Mouse (Mus musculus) cerebellum, adult 2 months (tissue): ENCODE results near the gene S100a4. TPM values are rescaled to one million over a fixed set of nuclear protein-coding genes. Genes with fewer than 3 reads are reported as not detected.
A peak's percentile ranks its signal among the peaks of the same experiment; 100 is the strongest.

ENCODE experiments used
- DNase-seq, 2 experiments: peaks; one replicate each; pipeline ENCODE4 v3.0.0; 2021
- H3K27ac ChIP-seq: fragments of 200-500 bp; 2 replicates; pipeline ENCODE4 v1.5.1; 2012; ENCODE audit warnings: low read length, control low read depth, inconsistent platforms; ENCODE audit not compliant: insufficient read depth
- H3K27me3 ChIP-seq: fragments of 200-500 bp; 2 replicates; pipeline ENCODE4 v1.6.1; 2012; ENCODE audit warnings: inconsistent platforms, mild to moderate bottlenecking, low read length, moderate library complexity; ENCODE audit not compliant: control insufficient read depth, insufficient read depth
- H3K4me1 ChIP-seq: fragments of 200-500 bp; 2 replicates; pipeline ENCODE4 v1.6.1; 2011; ENCODE audit warnings: low read length; ENCODE audit not compliant: control insufficient read depth, insufficient read depth
- H3K4me3 ChIP-seq: fragments of 200-500 bp; replicated peaks from 2 replicates; pipeline ENCODE3; 2011; ENCODE audit warnings: mild to moderate bottlenecking, low read depth, low read length, control low read depth; ENCODE audit not compliant: insufficient read depth
- CTCF ChIP-seq: fragments of 200-500 bp; IDR thresholded peaks from 2 replicates; pipeline ENCODE4 v1.5.1; 2011; ENCODE audit warnings: low read depth, mild to moderate bottlenecking, control low read depth, low read length, moderate library complexity, borderline replicate concordance; ENCODE audit not compliant: insufficient read depth
- POLR2A ChIP-seq: fragments of 200-500 bp; IDR thresholded peaks from 2 replicates; pipeline ENCODE4 v1.6.1; 2011; ENCODE audit warnings: low read length, control low read depth, borderline replicate concordance; ENCODE audit not compliant: insufficient read depth
- WGBS: fragments of 180-500 bp; shearing (Covaris S2); methylation state at CpG from one replicate; pipeline ENCODE4 v1.1.7; 2018; 5-methylcytosine and 5-hydroxymethylcytosine counted together
- polyA plus RNA-seq: library from polyadenylated mRNA; depleted of rRNA; stranded (reverse); fragments of >200 nt; gene quantifications from 2 replicates; pipeline ENCODE4 v1.2.3, GENCODE M21; 2012

The S100a4 gene
- polyA plus RNA-seq, 1 experiment, result 2.7 TPM

DNA sequence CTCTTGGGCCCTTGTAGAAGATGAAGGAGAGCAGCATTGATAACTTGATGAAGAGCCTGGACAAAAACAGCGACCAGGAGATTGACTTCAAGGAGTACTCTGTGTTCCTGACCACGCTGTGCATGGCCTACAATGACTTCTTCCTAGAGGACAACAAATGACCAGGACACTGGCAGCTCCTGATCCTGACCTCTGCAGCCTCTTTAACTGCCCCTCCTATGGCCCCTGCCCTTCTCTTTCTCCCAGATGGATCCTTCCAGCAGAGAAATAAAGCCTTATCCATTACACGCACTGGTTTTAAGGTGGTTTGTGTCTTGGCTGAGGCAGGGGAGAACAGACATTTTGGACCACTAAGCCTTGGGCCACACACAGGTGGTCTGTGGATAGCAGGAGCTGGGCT lies 7.9 kb downstream of the S100a4 start:
- no peak for DNase-seq
- TF ChIP-seq POLR2A, result no peak
- no peak for TF ChIP-seq CTCF
- Histone ChIP-seq H3K27ac (no peak overlapping the region), H3K4me1 (peaks cover 5% of the 10 kb centered on the region), H3K4me3 (no peak overlapping the region), H3K27me3 (0 out of 2 replicates have a peak, but pooled peaks cover 2% of the 10 kb centered on the region)
- 87% methylated on average over 3 of the region's 3 CpGs for WGBS

DNA sequence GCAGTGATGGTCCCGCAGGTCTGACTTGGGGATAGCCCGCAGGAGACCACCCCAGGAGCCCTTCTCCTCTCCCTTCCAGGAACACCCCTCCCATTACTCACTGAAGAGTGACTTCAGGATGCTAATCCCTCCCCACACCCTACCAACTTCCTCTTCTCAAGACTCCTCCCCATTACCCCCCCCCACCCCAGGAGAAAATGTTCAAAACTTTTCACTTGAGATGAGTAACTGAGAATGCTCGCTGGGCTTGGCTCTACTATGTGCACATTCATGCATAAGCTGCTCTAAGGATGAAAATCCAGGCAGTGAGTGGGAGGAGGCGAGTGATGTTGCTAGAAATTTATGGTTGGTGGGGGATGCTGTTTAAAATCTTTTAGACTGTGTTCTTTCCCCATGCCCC lies 8.5 kb downstream of the S100a4 start:
- no peak overlapping the region for H3K27ac ChIP-seq
- H3K4me3 ChIP-seq, result no peak overlapping the region
- H3K27me3 ChIP-seq, result 0 out of 2 replicates have a peak, but pooled peaks cover 2% of the 10 kb centered on the region
- peaks cover 5% of the 10 kb centered on the region for H3K4me1 ChIP-seq
- TF ChIP-seq CTCF (no peak), POLR2A (no peak)
- 74% methylated on average over 4 of the region's 4 CpGs for WGBS
- no peak for DNase-seq

DNA sequence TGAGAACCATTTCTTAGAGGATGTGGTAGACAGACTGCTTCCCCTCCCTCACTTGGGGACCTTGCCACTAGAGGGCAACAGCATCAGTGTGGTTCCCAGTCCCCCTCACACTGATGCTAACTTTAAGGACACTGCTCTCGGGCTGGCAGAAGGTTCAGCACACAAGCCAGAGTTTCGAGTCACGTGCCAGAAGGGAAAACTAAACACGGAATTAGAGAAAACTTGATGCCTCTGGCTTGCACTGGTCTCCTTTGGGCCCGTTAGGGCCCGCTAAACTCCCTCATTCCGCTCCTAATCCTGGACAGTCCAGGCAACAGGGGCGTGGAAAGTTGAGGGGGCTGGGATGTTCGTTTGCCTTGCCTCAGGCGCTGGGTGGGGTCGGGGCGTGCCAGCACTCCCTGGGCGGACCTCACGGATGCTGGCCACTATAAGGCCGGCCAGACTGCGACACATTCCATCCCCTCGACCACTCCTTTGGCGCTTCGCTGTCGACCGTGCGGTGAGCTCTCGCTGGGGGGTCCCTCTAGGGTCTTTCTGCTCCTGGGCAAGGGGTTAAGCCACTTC lies 9.2 kb downstream of the S100a4 start, which contains the start of gene S100a6:
Gene S100a6, plus strand, starts transcription at position 155 of the 564 bp plus-strand sequence.
- Histone ChIP-seq H3K4me3 (peak within 1 kb of the TSS; percentile 26), H3K4me1 (peaks cover 5% of the 10 kb centered on the region), H3K27ac (no peak within 1 kb of the TSS), H3K27me3 (0 out of 2 replicates have a peak, but pooled peaks cover 2% of the 10 kb centered on the region)
- TF ChIP-seq CTCF, result peak; percentile 63
- no peak for TF ChIP-seq POLR2A
- WGBS, result 1% methylated on average over 23 of the region's 23 CpGs
- peak in 1 of 2 experiments; percentile 8 for DNase-seq

DNA sequence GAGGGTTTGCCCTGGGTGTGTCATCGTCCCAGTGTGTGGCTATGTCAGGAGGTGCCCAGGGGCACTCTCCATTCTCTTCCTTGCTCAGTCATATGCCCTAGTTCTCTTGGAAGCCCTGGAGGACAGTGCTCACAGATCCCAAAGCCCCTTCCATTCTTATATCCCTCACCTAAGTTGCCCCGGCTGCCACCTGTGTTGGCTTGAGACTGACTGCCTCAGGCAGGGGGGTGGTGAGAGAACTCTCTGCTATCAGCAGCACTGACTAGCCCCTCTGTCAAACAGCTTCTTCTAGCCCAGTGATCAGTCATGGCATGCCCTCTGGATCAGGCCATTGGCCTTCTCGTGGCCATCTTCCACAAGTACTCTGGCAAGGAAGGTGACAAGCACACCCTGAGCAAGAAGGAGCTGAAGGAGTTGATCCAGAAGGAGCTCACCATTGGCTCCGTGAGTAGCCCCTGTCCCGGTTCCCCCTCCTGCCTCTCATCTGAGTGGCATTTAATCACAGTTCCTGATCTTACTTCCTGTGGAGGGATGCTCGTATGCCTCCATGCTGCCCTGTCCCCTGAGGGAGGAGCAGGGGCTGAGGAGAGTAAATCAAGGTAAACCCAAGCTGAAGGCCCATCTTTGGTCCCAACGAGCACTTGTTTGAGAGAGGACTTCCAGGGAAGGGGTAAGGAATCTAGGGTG lies 10.0 kb downstream of the S100a4 start:
- Histone ChIP-seq H3K27me3 (0 out of 2 replicates have a peak, but pooled peaks cover 2% of the 10 kb centered on the region), H3K4me1 (peaks cover 5% of the 10 kb centered on the region), H3K4me3 (no peak overlapping the region), H3K27ac (no peak overlapping the region)
- DNase-seq, result no peak
- TF ChIP-seq POLR2A (no peak), CTCF (no peak)
- 79% methylated on average over 7 of the region's 7 CpGs for WGBS

DNA sequence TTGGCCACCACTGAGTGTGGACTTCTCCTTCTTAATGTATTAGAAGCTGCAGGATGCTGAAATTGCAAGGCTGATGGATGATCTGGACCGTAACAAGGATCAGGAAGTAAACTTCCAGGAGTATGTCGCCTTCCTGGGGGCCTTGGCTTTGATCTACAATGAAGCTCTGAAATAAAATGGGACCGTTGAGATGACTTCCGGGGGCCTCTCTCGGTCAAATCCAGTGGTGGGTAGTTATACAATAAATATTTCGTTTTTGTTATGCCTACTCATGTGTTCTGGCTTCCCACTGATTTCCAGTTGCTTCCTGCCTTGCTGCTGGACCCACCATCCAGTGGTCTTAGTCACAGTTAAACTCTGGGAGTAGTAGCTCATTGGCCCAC lies 10.6 kb downstream of the S100a4 start:
- no peak overlapping the region for H3K4me3 ChIP-seq
- WGBS, result 88% methylated on average over 6 of the region's 6 CpGs

DNA sequence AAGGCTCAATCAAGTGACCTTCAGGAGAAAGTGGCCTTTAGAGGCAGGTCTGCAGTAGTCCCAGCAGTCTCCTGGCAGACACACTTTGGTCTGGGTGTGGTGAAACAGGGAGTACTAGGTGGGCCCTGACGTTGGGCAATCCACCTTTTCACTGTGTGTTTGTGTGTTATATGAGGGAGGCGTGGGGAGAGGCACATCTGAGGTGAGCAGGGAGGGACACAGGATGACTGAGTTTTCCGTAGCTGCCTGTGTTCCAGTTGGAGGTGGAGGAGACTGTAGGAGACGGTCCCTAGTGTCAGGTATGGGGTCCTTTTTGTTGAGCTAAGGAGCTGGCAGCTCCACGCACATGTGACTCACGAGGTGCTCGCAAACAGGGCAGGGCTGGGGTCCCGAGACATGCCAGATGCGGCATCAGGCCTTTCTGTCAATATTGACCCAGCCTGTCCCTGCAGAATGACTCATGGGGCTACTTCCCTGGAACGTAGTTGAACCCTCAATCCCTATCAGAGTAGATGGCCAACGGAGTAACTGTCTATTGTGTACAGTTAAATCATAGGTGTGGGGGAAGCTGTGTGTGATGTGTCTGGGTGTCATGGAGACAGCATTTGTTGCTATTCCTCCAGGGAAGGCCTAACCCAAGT lies 11.2 kb downstream of the S100a4 start:
- TF ChIP-seq CTCF, result no peak
- no peak for TF ChIP-seq POLR2A
- Histone ChIP-seq H3K4me3 (no peak overlapping the region), H3K27me3 (0 out of 2 replicates have a peak, but pooled peaks cover 2% of the 10 kb centered on the region), H3K4me1 (peaks cover 5% of the 10 kb centered on the region), H3K27ac (no peak overlapping the region)
- 84% methylated on average over 11 of the region's 11 CpGs for WGBS
- DNase-seq, result no peak

More for the DNA sequence above, 10.6 kb downstream of the S100a4 start:
- Histone ChIP-seq H3K27ac (no peak overlapping the region), H3K27me3 (0 out of 2 replicates have a peak, but pooled peaks cover 2% of the 10 kb centered on the region), H3K4me1 (peaks cover 5% of the 10 kb centered on the region)
- no peak for TF ChIP-seq POLR2A
- TF ChIP-seq CTCF, result no peak
- DNase-seq, result no peak

DNA sequence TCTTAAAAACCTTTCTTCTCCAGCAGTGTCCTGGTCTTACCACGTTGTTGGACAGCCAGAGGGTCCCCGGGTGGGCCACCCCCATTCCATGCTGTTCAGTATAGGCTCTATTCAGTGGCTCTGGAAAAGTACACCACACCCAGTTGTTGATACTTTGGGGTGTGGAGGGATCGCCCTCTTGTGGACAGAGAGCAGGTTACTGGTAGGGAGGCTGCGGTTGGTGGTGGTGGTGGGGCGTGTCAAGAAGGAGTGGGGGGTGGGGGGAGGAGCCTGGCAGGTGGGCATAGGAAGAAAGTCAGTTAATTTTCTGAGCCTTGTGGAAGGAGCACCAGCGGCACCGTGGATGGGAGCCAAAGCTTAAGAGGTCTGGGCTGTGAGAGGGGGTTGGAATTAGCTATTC lies 11.8 kb downstream of the S100a4 start:
- TF ChIP-seq CTCF (peak; percentile 58; the same call in 1 of the 2 replicates), POLR2A (no peak)
- no peak overlapping the region for H3K27ac ChIP-seq
- H3K4me1 ChIP-seq, result peaks cover 5% of the 10 kb centered on the region
- 9% methylated on average over 7 of the region's 7 CpGs for WGBS
- 0 out of 2 replicates have a peak, but pooled peaks cover 2% of the 10 kb centered on the region for H3K27me3 ChIP-seq
- DNase-seq, result peak; percentile 33 to 48
- no peak overlapping the region for H3K4me3 ChIP-seq
